Mouse (Mus musculus): ENCODE data around the gene Iqschfp. TPM values are rescaled to one million over a fixed set of nuclear protein-coding genes. Genes with fewer than 3 reads are reported as not detected.

The Iqschfp gene
- total and polyA plus RNA-seq, 2 experiments from 2014 or later = 2.7 to 5.6 TPM

DNA sequence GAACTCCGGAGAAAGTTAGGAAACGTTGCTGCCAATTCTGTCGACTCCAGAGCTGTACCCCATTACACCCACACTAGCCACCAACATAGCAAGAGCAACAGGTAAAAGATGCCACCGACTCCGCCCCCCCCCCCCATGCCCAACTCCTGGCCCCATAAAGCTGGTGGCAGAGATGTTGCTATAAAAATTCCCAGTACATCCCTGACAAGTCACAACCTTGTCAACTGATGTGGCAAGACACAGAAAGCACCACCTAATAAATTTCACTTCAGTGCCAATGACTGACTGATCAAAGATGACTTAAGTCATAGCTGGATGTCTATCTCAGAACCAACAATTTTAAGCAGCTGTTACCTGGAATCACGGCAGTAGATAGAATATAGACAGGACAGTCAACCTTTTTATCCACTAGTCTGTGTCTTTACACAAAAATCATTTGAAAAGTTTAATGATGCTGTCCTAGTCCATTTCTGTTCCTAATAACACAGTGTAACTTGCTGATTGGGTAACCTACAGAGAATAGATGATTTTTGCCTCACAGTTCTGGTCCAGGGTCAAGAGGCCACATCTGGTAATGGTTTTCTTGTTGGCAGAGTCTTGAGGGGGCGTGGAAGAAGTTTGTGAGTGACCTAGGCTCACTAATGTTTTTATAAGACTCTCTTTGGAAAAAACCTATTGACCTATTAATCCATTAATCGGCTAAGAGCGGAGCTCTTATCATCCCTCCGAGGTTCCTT lies 561.9 kb downstream of the Iqschfp start:
- Histone ChIP-seq H3K9me3 (ENCODE audit: low read length) (no peaks in the 10 kb centered on the region), H3K4me1 (ENCODE audit: insufficient read depth, low read length) (no peaks in the 10 kb centered on the region), H3K36me3 (ENCODE audit: insufficient read depth, low read length) (no peaks in the 10 kb centered on the region), H3K4me3 (ENCODE audit: low read length) (no peak overlapping the region), H3K4me2 (ENCODE audit: low read depth, low read length) (no peak overlapping the region), H3K27ac (no peak overlapping the region), H3K27me3 (ENCODE audit: insufficient read depth, low read length) (no peaks in the 10 kb centered on the region), H3K9ac (replicated peaks; ENCODE audit: low read length) (no peak overlapping the region)
- no peak for TF ChIP-seq CTCF (IDR thresholded peaks at IDR 0.05; ENCODE audit: low read depth)
- ATAC-seq (no peak), DNase-seq (ENCODE audit: low spot score) (no peak)
- whole genome bisulfite sequencing = 75% methylated on average over 10 of the region's 10 CpGs

DNA sequence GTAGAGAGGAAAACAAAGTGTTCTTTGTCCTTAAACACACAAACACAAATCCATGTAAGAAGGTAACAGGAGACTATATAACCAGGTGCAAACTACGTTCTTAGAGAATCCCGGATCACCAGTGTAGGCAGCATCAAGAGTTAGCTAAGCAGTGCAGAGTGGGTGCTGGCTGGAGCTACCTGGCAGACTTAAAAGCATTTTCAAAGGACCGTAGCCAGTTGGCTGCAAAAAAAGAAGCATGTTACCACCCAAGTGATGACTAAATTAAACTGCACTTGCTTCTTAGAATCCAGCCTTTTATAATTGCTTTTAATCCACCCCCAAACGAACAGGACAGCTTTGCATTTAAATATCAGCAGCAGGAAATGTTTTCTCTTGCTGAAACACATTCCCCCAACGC lies 574.6 kb downstream of the Iqschfp start:
- peaks cover 6% of the 10 kb centered on the region; the same call in 1 of the 2 replicates for H3K4me1 ChIP-seq (ENCODE audit: insufficient read depth, low read length)
- H3K9me3 ChIP-seq (ENCODE audit: low read length) = no peaks in the 10 kb centered on the region
- H3K9ac ChIP-seq (replicated peaks; ENCODE audit: low read length) = no peak overlapping the region
- 33% methylated on average over 5 of the region's 5 CpGs for WGBS
- H3K27ac ChIP-seq = no peak overlapping the region
- H3K4me3 ChIP-seq (ENCODE audit: low read length) = no peak overlapping the region
- H3K27me3 ChIP-seq (ENCODE audit: insufficient read depth, low read length) = no peaks in the 10 kb centered on the region
- no peak for ATAC-seq
- no peak for TF ChIP-seq CTCF (IDR thresholded peaks at IDR 0.05; ENCODE audit: low read depth)
- H3K4me2 ChIP-seq (ENCODE audit: low read depth, low read length) = no peak overlapping the region
- H3K36me3 ChIP-seq (ENCODE audit: insufficient read depth, low read length) = no peaks in the 10 kb centered on the region
- no peak for DNase-seq (ENCODE audit: low spot score)

DNA sequence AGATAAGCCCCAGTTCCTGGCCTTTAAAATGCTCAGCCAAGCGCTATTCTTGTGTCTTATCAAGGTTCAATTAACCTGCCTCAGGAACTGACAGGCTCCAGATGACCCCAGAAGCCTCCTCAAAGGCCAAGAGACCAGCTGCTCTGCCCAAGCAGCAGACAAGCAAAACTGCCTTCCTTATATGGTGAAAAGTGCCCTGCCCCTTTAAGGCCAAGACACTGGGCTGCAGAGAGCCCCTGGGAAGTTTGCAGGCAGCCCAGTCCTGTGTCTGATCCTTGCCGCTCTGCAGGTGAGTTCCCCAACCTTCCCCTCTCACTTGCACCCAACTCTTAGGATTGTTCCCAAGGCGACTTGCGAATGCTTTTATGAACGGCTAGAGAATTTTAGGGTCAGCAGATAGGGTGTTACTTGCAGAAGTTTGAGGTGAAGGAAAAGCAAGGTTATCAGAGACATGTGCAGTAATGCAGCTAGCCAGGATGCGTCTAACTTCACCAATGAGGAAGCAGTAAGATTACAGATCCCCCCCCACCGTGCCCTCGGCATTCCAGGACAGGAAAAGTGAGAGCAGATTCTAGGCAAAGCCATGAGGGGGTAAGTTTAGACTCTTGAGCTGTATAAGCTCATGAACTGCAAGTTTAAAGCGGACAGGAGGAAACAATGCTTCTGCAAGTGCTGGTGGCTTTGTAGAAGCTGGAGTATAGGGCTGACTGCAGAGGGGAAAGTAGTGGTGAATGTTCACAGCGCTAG lies 576.1 kb downstream of the Iqschfp start:
- Histone ChIP-seq H3K9ac (replicated peaks; ENCODE audit: low read length) (no peak overlapping the region), H3K4me1 (ENCODE audit: insufficient read depth, low read length) (peaks cover 6% of the 10 kb centered on the region; the same call in 1 of the 2 replicates), H3K9me3 (ENCODE audit: low read length) (no peaks in the 10 kb centered on the region), H3K36me3 (ENCODE audit: insufficient read depth, low read length) (no peaks in the 10 kb centered on the region), H3K4me3 (ENCODE audit: low read length) (no peak overlapping the region), H3K27ac (no peak overlapping the region), H3K27me3 (ENCODE audit: insufficient read depth, low read length) (no peaks in the 10 kb centered on the region), H3K4me2 (ENCODE audit: low read depth, low read length) (peak overlapping the region; percentile 41)
- WGBS = 7% methylated on average over 10 of the region's 10 CpGs
- ATAC-seq (no peak), DNase-seq (ENCODE audit: low spot score) (peak; percentile 10)
- no peak for TF ChIP-seq CTCF (IDR thresholded peaks at IDR 0.05; ENCODE audit: low read depth)

DNA sequence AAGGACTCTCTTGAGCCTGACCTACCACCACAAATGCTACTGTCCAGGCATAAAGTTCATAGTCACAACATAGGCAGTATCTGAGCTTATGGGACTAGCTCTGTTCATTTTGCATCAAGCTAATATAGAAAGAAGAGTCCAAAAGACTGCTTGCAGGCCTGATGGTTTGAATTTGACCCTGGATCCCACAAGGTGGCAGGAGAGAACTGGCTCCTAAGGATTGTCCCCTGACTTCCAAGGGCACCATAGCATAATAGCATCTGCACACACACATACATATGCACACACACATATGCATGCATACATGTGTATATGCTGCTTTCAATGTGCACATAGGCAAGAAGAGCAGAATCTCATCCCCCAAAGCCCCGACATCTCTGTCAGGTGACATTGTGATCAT lies 577.6 kb downstream of the Iqschfp start:
- Histone ChIP-seq H3K9me3 (ENCODE audit: low read length) (no peaks in the 10 kb centered on the region), H3K9ac (replicated peaks; ENCODE audit: low read length) (no peak overlapping the region), H3K4me3 (ENCODE audit: low read length) (no peak overlapping the region), H3K27ac (no peak overlapping the region), H3K4me1 (ENCODE audit: insufficient read depth, low read length) (peaks cover 6% of the 10 kb centered on the region; the same call in 1 of the 2 replicates), H3K4me2 (ENCODE audit: low read depth, low read length) (no peak overlapping the region), H3K27me3 (ENCODE audit: insufficient read depth, low read length) (no peaks in the 10 kb centered on the region), H3K36me3 (ENCODE audit: insufficient read depth, low read length) (no peaks in the 10 kb centered on the region)
- no peak for ATAC-seq
- peak; percentile 43 for TF ChIP-seq CTCF (IDR thresholded peaks at IDR 0.05; ENCODE audit: low read depth)
- peak; percentile 20 for DNase-seq (ENCODE audit: low spot score)
- WGBS = 91% methylated on average over 1 of the region's 1 CpGs

DNA sequence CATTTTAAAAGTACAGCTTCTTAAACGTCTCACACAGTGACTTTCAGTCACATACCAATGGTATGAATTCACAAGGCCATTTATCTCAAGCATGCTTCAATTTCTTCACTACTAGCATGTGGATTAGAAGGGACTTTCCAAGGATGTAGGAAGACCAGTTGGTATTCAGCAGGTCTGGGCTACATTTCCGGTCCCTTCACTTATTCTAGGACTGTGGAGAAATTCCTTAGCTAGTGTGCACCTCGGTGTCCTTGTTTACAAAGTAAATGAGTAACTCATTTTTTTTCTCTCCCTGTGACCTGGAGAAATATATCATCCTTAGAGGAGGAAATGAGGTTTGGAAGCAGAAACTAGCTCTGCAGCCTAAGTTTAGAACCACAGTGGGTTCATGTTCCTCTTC lies 578.0 kb downstream of the Iqschfp start:
- WGBS = 68% methylated on average over 3 of the region's 3 CpGs

DNA sequence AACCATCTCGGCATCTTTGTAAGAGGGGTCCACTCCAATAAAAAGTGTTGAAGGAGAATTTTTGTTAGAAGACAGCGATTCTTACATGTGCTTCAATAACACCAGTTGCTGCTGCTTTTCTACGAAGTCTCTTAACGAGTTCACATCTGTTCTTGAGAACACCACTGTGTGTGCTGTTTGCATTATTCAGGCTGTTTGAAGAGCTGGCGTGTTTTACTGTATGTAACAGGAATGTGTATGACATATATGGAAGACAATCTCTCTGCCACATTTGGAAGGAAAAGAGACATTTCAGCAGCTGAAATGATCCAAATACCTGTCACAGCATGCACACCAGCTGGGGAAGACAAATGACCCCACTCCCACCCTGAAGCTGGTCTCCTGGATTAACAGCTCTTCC lies 578.6 kb downstream of the Iqschfp start:
- WGBS = 75% methylated on average over 5 of the region's 5 CpGs
- no peak for DNase-seq (ENCODE audit: low spot score)
- Histone ChIP-seq H3K36me3 (ENCODE audit: insufficient read depth, low read length) (no peaks in the 10 kb centered on the region), H3K4me1 (ENCODE audit: insufficient read depth, low read length) (peaks cover 6% of the 10 kb centered on the region; the same call in 1 of the 2 replicates), H3K27ac (no peak overlapping the region), H3K4me3 (ENCODE audit: low read length) (no peak overlapping the region), H3K4me2 (ENCODE audit: low read depth, low read length) (no peak overlapping the region), H3K9ac (replicated peaks; ENCODE audit: low read length) (no peak overlapping the region), H3K9me3 (ENCODE audit: low read length) (no peaks in the 10 kb centered on the region), H3K27me3 (ENCODE audit: insufficient read depth, low read length) (no peaks in the 10 kb centered on the region)
- no peak for TF ChIP-seq CTCF (IDR thresholded peaks at IDR 0.05; ENCODE audit: low read depth)
- ATAC-seq = no peak

More for the DNA sequence above, 578.0 kb downstream of the Iqschfp start:
- no peak for DNase-seq (ENCODE audit: low spot score)
- no peak overlapping the region for H3K27ac ChIP-seq
- no peak for TF ChIP-seq CTCF (IDR thresholded peaks at IDR 0.05; ENCODE audit: low read depth)
- H3K36me3 ChIP-seq (ENCODE audit: insufficient read depth, low read length) = no peaks in the 10 kb centered on the region
- no peak overlapping the region for H3K9ac ChIP-seq (replicated peaks; ENCODE audit: low read length)
- no peaks in the 10 kb centered on the region for H3K27me3 ChIP-seq (ENCODE audit: insufficient read depth, low read length)
- peaks cover 6% of the 10 kb centered on the region; the same call in 1 of the 2 replicates for H3K4me1 ChIP-seq (ENCODE audit: insufficient read depth, low read length)
- ATAC-seq = no peak
- no peak overlapping the region for H3K4me2 ChIP-seq (ENCODE audit: low read depth, low read length)
- no peak overlapping the region for H3K4me3 ChIP-seq (ENCODE audit: low read length)
- H3K9me3 ChIP-seq (ENCODE audit: low read length) = no peaks in the 10 kb centered on the region
